Mouse (Mus musculus) bone marrow macrophage, adult 2 months (primary cell): ENCODE results near the gene Insig2. TPM values are rescaled to one million over a fixed set of nuclear protein-coding genes. Genes with fewer than 3 reads are reported as not detected.
A peak's percentile ranks its signal among the peaks of the same experiment; 100 is the strongest.

ENCODE experiments used
- H3K27ac ChIP-seq: 2 replicates; pipeline ENCODE4 v1.5.1; 2012; ENCODE audit warnings: low read depth, low read length; ENCODE audit not compliant: insufficient read depth
- H3K4me1 ChIP-seq: 2 replicates; pipeline ENCODE4 v1.6.1; 2012; ENCODE audit warnings: low read length; ENCODE audit not compliant: control insufficient read depth, insufficient read depth
- H3K4me3 ChIP-seq: 2 replicates; pipeline ENCODE4 v1.5.1; 2012; ENCODE audit warnings: mild to moderate bottlenecking, low read length, moderate library complexity; ENCODE audit not compliant: insufficient read depth
- CTCF ChIP-seq: IDR thresholded peaks from 2 replicates; pipeline ENCODE4 v1.5.1; 2012; ENCODE audit warnings: low read depth, mild to moderate bottlenecking, low read length, moderate library complexity
- POLR2A ChIP-seq: IDR thresholded peaks from 2 replicates; pipeline ENCODE4 v1.6.1; 2012; ENCODE audit warnings: mild to moderate bottlenecking, low read depth, low read length, borderline replicate concordance
- polyA plus RNA-seq: library from polyadenylated mRNA; stranded (reverse); fragments of >200 nt; gene quantifications from 2 replicates; pipeline ENCODE4 v1.2.4, GENCODE M21; 2012; ENCODE audit not compliant: missing spikeins, insufficient read depth, insufficient read length

The Insig2 gene
- polyA plus RNA-seq: 20.2 and 24.7 TPM in 2 replicates

DNA sequence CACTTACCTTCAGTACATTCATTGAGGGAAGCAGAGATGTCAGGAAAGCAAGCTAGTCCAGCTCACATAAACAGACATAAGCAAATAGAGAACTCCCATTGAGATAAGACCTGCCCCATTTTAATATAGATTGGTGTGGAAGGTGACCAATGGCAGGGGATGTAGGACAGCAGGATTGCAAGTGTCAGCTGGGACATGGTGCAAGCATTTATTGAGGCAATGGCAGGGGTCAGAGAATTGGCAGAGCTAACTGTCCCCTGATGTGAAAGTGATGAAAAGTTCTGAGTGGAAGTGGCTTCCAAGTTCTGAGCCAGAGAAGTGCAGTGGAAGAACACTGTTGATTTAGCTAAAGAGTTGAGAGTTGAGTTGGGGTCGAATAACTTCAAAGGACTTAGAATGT, at the start of gene Insig2:
Gene Insig2, minus strand, starts transcription at position 105 of the 400 bp plus-strand sequence.
- peaks cover 17% of the 10 kb centered on the region for H3K4me1 ChIP-seq
- no peak within 1 kb of the TSS for H3K27ac ChIP-seq
- TF ChIP-seq CTCF: no peak
- TF ChIP-seq POLR2A: no peak
- no peak within 1 kb of the TSS for H3K4me3 ChIP-seq

DNA sequence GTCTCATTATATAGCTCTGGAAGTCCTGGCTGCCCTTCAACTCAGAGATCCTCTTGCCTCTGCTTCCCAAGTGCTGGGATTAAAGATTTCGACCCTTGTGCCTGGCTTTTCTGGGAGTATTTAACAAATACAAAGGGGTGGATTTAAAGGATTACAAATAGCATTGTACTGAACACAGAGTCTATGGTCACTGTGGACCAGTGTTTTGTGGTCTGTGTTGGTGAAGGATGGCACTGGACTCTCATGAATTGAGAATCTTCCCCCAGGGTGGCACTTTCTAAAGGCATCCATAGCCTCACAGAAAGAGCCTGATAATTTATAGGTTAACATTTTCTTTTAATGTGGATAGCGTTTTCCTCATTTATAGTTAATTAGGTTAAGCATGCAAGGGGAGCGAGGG, 49.2 kb upstream of the Insig2 start:
- Histone ChIP-seq H3K4me3 (no peak overlapping the region), H3K27ac (no peak overlapping the region), H3K4me1 (peaks cover 13% of the 10 kb centered on the region)
- TF ChIP-seq CTCF (no peak), POLR2A (no peak)

DNA sequence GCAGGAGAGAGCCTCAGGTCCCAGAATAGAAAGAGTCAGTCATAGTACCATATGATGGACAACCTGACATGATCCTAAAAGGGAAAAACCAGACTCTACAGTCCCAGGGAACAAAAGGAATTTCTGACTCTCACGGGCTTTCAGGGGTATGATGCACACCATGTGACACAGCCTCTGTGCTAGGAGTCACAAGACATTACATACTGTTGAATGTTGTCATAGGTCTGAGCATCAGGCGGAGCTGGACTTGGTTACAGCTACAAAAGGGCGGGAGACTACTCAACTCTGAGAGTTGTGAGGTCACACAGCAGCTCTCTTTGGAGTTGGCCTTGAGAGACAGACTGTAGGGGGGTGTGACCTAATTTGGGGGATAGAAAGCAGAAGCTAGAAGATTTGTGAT, 47.6 kb upstream of the Insig2 start:
- peak overlapping the region; percentile 42 for H3K27ac ChIP-seq
- peaks cover 13% of the 10 kb centered on the region for H3K4me1 ChIP-seq
- H3K4me3 ChIP-seq: no peak overlapping the region
- no peak for TF ChIP-seq POLR2A
- no peak for TF ChIP-seq CTCF

DNA sequence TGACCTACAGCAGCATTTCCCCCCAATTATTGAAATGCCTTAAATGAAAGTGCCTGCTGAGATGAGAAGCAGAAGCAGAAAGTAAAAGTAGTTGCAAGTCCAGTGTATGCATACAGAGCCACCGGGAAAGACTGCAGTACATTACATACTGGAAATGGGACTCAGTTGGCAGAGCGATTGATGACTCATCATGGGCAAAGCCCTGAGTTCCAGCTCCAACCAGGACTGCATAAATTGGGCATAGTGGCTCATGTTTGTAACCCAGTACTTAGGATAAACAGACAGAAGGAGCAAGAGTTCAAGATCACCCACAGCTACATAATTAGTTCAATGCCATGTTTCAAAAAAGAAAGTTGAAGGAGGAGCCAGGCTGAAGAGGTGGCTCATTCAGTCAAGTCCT, 45.5 kb upstream of the Insig2 start:
- TF ChIP-seq POLR2A (no peak), CTCF (no peak)
- Histone ChIP-seq H3K27ac (no peak overlapping the region), H3K4me1 (peaks cover 13% of the 10 kb centered on the region), H3K4me3 (no peak overlapping the region)

DNA sequence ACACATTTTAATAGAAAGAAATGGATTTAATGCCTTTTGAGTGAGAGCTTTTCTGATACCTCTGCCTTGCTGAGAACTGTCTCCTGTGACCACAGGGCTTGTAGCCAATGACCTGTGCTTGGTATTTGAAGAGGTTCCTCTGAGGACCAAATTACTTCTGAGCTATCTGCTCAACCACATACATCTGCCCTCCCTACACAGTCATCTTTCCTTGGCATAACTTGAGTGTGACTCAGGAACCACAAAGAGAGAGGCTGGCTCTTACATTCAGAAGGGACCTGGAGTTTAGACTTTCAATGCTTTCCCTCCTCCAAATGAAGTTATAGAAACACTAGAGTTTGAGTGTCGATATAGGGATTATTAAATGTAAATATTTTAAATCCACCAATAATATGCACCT, 45.0 kb upstream of the Insig2 start:
- H3K27ac ChIP-seq: no peak overlapping the region

DNA sequence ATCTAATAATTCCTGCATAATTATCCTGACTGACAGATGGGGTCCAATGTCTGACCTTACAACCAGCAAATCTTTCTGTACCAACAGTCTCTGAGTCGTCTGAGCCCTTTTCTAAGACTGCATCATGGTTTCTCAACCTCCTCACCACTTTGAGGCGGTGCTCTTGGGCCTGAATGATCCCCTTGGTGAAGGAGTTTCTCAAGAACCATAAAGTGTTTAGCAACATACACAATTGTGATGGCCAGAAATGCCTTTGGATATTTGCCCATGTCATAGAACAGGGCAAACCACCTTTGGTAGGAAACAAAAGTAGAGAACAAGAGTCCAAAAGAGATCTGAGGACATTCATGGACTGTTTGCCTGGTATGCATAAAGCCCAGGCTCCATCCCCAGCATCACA, 41.2 kb upstream of the Insig2 start:
- Histone ChIP-seq H3K4me1 (no peaks in the 10 kb centered on the region), H3K27ac (no peak overlapping the region), H3K4me3 (no peak overlapping the region)
- TF ChIP-seq CTCF: no peak
- no peak for TF ChIP-seq POLR2A

More for the DNA sequence above, 45.0 kb upstream of the Insig2 start:
- TF ChIP-seq CTCF (no peak), POLR2A (no peak)
- Histone ChIP-seq H3K4me1 (peaks cover 13% of the 10 kb centered on the region), H3K4me3 (no peak overlapping the region)

DNA sequence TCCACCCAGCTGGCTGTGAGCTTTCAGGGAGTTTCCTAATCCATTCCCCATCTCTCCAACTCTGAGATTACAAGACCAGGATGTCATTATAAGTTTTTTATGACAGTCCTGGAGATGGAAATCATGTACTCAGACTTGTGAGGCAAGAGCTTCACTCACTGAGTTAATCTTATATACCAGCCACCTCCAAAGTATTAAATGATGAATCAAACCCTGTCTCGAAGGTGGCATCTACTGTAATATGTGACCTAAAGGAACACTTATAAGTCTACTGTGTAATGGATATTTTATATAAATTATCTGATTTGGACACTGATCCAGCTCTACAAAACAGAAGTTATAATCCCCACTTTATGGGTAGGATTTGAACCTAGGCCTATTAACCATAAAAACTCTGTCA, 40.3 kb upstream of the Insig2 start:
- Histone ChIP-seq H3K4me3 (no peak overlapping the region), H3K4me1 (no peaks in the 10 kb centered on the region), H3K27ac (no peak overlapping the region)
- TF ChIP-seq POLR2A (no peak), CTCF (no peak)

DNA sequence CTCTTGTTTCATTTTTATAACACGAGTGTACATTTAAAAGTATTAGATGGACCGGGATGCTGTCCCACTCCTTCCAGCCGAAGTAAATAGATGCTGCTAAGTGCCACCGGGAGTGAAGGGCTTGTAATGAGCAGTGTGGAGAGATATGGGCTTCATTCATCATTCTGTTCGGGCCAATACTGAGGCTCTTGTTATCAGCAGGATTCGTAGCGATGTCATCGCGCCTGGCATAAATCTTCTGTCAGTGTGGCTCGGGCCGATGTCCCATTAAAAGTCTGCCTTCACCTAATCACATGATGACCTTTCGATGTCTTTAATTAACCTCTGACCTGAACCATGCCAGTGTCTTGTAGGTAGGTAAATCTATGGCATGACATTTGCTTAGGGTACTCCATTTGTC, 39.1 kb upstream of the Insig2 start:
- TF ChIP-seq CTCF (no peak), POLR2A (no peak)
- no peak overlapping the region for H3K4me3 ChIP-seq
- no peak overlapping the region for H3K27ac ChIP-seq
- no peaks in the 10 kb centered on the region for H3K4me1 ChIP-seq

DNA sequence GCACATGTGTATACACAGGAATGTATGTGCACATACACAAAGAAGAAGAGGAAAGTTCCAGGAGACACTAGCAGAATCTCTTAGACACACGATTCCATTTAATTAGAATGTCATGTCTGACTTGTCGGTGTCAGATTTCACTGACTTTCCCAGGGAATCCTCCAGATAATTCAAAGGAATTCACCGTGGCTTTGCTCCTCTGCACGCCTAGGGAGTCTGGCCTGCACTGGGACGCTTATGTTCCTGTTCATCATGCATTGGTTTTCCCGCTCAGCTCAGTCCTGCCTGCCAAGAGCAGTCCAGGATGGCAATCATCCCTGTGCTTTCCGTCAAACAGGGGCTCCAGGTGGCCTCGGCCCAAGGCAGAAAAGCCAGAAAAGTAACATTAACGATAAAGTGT, 34.9 kb upstream of the Insig2 start:
- Histone ChIP-seq H3K27ac (no peak overlapping the region), H3K4me1 (peaks cover 2% of the 10 kb centered on the region; the same call in 1 of the 2 replicates), H3K4me3 (no peak overlapping the region)
- TF ChIP-seq CTCF: no peak
- no peak for TF ChIP-seq POLR2A

DNA sequence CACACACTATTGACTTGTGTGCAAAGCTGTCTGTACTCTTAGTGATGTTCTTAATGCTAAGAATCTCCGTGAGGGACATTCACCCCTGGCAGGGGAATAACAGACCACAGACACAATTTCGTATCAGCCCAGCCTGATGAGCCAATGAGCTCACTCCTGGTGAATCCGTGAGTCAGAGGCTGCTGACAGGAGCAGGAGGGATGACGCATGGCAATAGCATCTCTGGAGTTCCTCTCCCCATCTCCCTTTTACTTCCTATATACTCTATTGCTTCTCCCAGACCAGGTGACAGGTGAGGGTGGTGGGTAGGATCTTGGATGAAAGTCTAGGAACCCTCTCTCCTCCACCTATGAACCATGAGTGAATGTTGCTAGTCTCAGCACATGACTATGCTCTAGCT, 28.2 kb upstream of the Insig2 start:
- Histone ChIP-seq H3K4me1 (peaks cover 13% of the 10 kb centered on the region), H3K27ac (no peak overlapping the region), H3K4me3 (no peak overlapping the region)
- TF ChIP-seq CTCF (no peak), POLR2A (no peak)

DNA sequence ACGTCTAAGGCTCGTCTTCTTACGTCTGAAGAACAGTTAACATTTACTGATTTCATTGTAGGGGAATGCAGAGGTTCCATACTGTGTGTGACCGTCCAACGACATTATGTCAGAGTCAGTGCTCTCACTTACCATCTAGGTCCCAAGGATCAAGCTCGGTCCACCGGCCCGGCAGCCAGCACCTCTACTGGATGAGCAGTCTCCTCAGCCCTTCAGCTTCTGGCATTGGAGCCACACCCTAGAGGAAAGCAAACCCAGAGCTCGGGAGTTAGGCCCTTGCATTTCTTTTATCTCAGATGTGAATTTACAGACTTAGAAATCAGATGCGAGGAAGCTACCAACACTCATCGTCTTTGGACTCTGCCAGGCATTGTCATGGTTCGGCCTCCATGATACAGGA, 27.3 kb upstream of the Insig2 start:
- TF ChIP-seq CTCF (no peak), POLR2A (no peak)
- no peak overlapping the region for H3K4me3 ChIP-seq
- peaks cover 13% of the 10 kb centered on the region for H3K4me1 ChIP-seq
- H3K27ac ChIP-seq: no peak overlapping the region
